Mouse (Mus musculus): ENCODE data around the gene Atp5s. TPM values are rescaled to one million over a fixed set of nuclear protein-coding genes. Genes with fewer than 3 reads are reported as not detected.

Atp5s gene
- polyA plus RNA-seq, 1 experiment from 2014 or later, result 28.8 TPM

- H3K4me3 ChIP-seq, result no peak overlapping the region
- no peaks in the 10 kb centered on the region for H3K36me3 ChIP-seq
- no peak overlapping the region for H3K4me2 ChIP-seq
- no peak for ATAC-seq (replicated peaks; ENCODE audit: insufficient number of reproducible peaks, insufficient read depth, low FRiP score, low read depth)
- 83% methylated on average over 20 of the region's 20 CpGs for WGBS
- H3K27ac ChIP-seq, result peak overlapping the region; percentile 26; the same call in 1 of the 2 replicates
- H3K4me1 ChIP-seq (replicated peaks), result peaks cover 27% of the 10 kb centered on the region
- no peak overlapping the region for H3K9ac ChIP-seq
- no peaks in the 10 kb centered on the region for H3K27me3 ChIP-seq
- H3K9me3 ChIP-seq (replicated peaks), result no peaks in the 10 kb centered on the region
Observed at GRCm38 (mm10) chr12:69760743-69761406, 36.1 kb downstream of the Atp5s start.

GRCm38 (mm10) chr12:69761603-69762002, 36.9 kb downstream of the Atp5s start:
- H3K4me1 ChIP-seq (replicated peaks), result peaks cover 27% of the 10 kb centered on the region
- 69% methylated on average over 2 of the region's 2 CpGs for WGBS
- H3K36me3 ChIP-seq, result no peaks in the 10 kb centered on the region
- no peaks in the 10 kb centered on the region for H3K9me3 ChIP-seq (replicated peaks)
- no peaks in the 10 kb centered on the region for H3K27me3 ChIP-seq
- H3K4me2 ChIP-seq, result no peak overlapping the region
- H3K4me3 ChIP-seq, result no peak overlapping the region
- no peak overlapping the region for H3K9ac ChIP-seq
- ATAC-seq (replicated peaks; ENCODE audit: insufficient number of reproducible peaks, insufficient read depth, low FRiP score, low read depth), result no peak
- peak overlapping the region; percentile 26; the same call in 1 of the 2 replicates for H3K27ac ChIP-seq

- Histone ChIP-seq H3K27me3 (no peaks in the 10 kb centered on the region), H3K4me2 (no peak overlapping the region), H3K27ac (no peak overlapping the region), H3K4me3 (no peak overlapping the region), H3K9ac (no peak overlapping the region), H3K36me3 (no peaks in the 10 kb centered on the region), H3K9me3 (replicated peaks) (no peaks in the 10 kb centered on the region), H3K4me1 (replicated peaks) (no peaks in the 10 kb centered on the region)
- no peak for ATAC-seq (replicated peaks; ENCODE audit: insufficient number of reproducible peaks, insufficient read depth, low FRiP score, low read depth)
- 75% methylated on average over 9 of the region's 9 CpGs for WGBS
Observed at GRCm38 (mm10) chr12:69765543-69765942, 40.8 kb downstream of the Atp5s start.

- Histone ChIP-seq H3K27me3 (no peaks in the 10 kb centered on the region), H3K4me2 (no peak overlapping the region), H3K9me3 (replicated peaks) (no peaks in the 10 kb centered on the region), H3K4me1 (replicated peaks) (no peaks in the 10 kb centered on the region), H3K36me3 (no peaks in the 10 kb centered on the region), H3K27ac (no peak overlapping the region), H3K9ac (no peak overlapping the region), H3K4me3 (no peak overlapping the region)
- 78% methylated on average over 10 of the region's 10 CpGs for whole genome bisulfite sequencing
- ATAC-seq (replicated peaks; ENCODE audit: insufficient number of reproducible peaks, insufficient read depth, low FRiP score, low read depth), result no peak
Observed at GRCm38 (mm10) chr12:69766185-69766904, 41.6 kb downstream of the Atp5s start.

GRCm38 (mm10) chr12:69767476-69768258, 42.9 kb downstream of the Atp5s start:
- no peak overlapping the region for H3K4me3 ChIP-seq
- no peaks in the 10 kb centered on the region for H3K27me3 ChIP-seq
- no peak for ATAC-seq (replicated peaks; ENCODE audit: insufficient number of reproducible peaks, insufficient read depth, low FRiP score, low read depth)
- H3K4me1 ChIP-seq (replicated peaks), result no peaks in the 10 kb centered on the region
- no peak overlapping the region for H3K4me2 ChIP-seq
- no peaks in the 10 kb centered on the region for H3K36me3 ChIP-seq
- no peak overlapping the region for H3K9ac ChIP-seq
- no peak overlapping the region for H3K27ac ChIP-seq
- 48% methylated on average over 9 of the region's 9 CpGs for WGBS
- H3K9me3 ChIP-seq (replicated peaks), result no peaks in the 10 kb centered on the region

GRCm38 (mm10) chr12:69768841-69769240, 44.1 kb downstream of the Atp5s start:
- Histone ChIP-seq H3K9ac (no peak overlapping the region), H3K27ac (no peak overlapping the region), H3K4me1 (replicated peaks) (no peaks in the 10 kb centered on the region), H3K36me3 (no peaks in the 10 kb centered on the region), H3K27me3 (no peaks in the 10 kb centered on the region), H3K4me2 (no peak overlapping the region), H3K9me3 (replicated peaks) (no peaks in the 10 kb centered on the region), H3K4me3 (no peak overlapping the region)
- 69% methylated on average over 2 of the region's 2 CpGs for WGBS
- ATAC-seq (replicated peaks; ENCODE audit: insufficient number of reproducible peaks, insufficient read depth, low FRiP score, low read depth), result no peak

GRCm38 (mm10) chr12:69776607-69777340, 52.0 kb downstream of the Atp5s start:
- H3K4me1 ChIP-seq (replicated peaks), result peaks cover 13% of the 10 kb centered on the region
- no peak overlapping the region for H3K27ac ChIP-seq
- no peaks in the 10 kb centered on the region for H3K27me3 ChIP-seq
- no peak for ATAC-seq (replicated peaks; ENCODE audit: insufficient number of reproducible peaks, insufficient read depth, low FRiP score, low read depth)
- no peaks in the 10 kb centered on the region for H3K9me3 ChIP-seq (replicated peaks)
- H3K4me2 ChIP-seq, result no peak overlapping the region
- no peaks in the 10 kb centered on the region for H3K36me3 ChIP-seq
- H3K9ac ChIP-seq, result no peak overlapping the region
- 53% methylated on average over 11 of the region's 11 CpGs for WGBS
- H3K4me3 ChIP-seq, result no peak overlapping the region

- no peaks in the 10 kb centered on the region for H3K36me3 ChIP-seq
- peaks cover 18% of the 10 kb centered on the region for H3K4me1 ChIP-seq (replicated peaks)
- H3K27ac ChIP-seq, result no peak overlapping the region
- WGBS, result 76% methylated on average over 6 of the region's 6 CpGs
- no peak overlapping the region for H3K4me3 ChIP-seq
- H3K9me3 ChIP-seq (replicated peaks), result no peaks in the 10 kb centered on the region
- no peak overlapping the region for H3K4me2 ChIP-seq
- no peaks in the 10 kb centered on the region for H3K27me3 ChIP-seq
- no peak for ATAC-seq (replicated peaks; ENCODE audit: insufficient number of reproducible peaks, insufficient read depth, low FRiP score, low read depth)
- H3K9ac ChIP-seq, result no peak overlapping the region
Observed at GRCm38 (mm10) chr12:69777341-69777730, 52.6 kb downstream of the Atp5s start.

- H3K4me1 ChIP-seq (replicated peaks), result peaks cover 20% of the 10 kb centered on the region
- no peak overlapping the region for H3K27ac ChIP-seq
- H3K36me3 ChIP-seq, result no peaks in the 10 kb centered on the region
- H3K4me3 ChIP-seq, result no peak overlapping the region
- no peak for ATAC-seq (replicated peaks; ENCODE audit: insufficient number of reproducible peaks, insufficient read depth, low FRiP score, low read depth)
- no peaks in the 10 kb centered on the region for H3K27me3 ChIP-seq
- 78% methylated on average over 2 of the region's 2 CpGs for WGBS
- H3K9me3 ChIP-seq (replicated peaks), result no peaks in the 10 kb centered on the region
- H3K4me2 ChIP-seq, result no peak overlapping the region
- H3K9ac ChIP-seq, result no peak overlapping the region
Observed at GRCm38 (mm10) chr12:69777957-69778356, 53.2 kb downstream of the Atp5s start.

GRCm38 (mm10) chr12:69781480-69781879, 56.7 kb downstream of the Atp5s start:
- Histone ChIP-seq H3K36me3 (no peaks in the 10 kb centered on the region), H3K9ac (no peak overlapping the region), H3K4me1 (replicated peaks) (peaks cover 18% of the 10 kb centered on the region), H3K4me3 (no peak overlapping the region), H3K27me3 (no peaks in the 10 kb centered on the region), H3K27ac (peak overlapping the region; percentile 62), H3K4me2 (no peak overlapping the region), H3K9me3 (replicated peaks) (no peaks in the 10 kb centered on the region)
- 85% methylated on average over 8 of the region's 8 CpGs for WGBS
- ATAC-seq (replicated peaks; ENCODE audit: insufficient number of reproducible peaks, insufficient read depth, low FRiP score, low read depth), result no peak

Data from heart, embryonic 15.5 days (tissue).